Mouse (Mus musculus): ENCODE measurements around the gene Ppm1e.

DNA sequence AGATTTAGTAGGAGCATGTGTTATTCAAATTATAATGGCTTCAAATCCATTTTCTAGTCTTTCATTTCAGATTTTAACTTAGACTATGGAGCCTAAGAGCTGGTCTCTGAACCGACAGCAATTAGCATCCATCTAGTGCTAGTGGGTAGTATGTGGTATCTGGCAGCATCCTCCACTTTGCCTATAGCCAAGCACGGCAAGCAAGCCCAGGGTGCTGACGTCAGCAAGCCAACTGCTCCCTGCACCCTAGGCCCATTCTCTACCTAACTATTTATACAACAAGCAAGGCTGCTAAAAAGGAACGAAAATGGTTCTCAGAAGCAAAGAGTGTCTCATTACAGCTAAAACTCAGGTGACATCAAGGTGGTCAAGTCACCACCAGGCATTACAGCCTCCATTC lies 80.0 kb downstream of the Ppm1e start:
- TF ChIP-seq TAL1 (IDR thresholded peaks at IDR 0.05; ENCODE audit: low read length): no peak
- no peak for TF ChIP-seq GATA1 (IDR thresholded peaks at IDR 0.05; ENCODE audit: low read length)

Data from erythroblast, embryonic 14.5 days (primary cell).